Mouse (Mus musculus) kidney, postnatal 0 days (tissue): ENCODE data around the gene Oas1h. TPM values are rescaled to one million over a fixed set of nuclear protein-coding genes. Genes with fewer than 3 reads are reported as not detected.

Source experiments
- ATAC-seq: fragments of 200-750 bp; cut with Nextera tagmentation; replicated peaks from 2 replicates; pipeline ENCODE4 v1.8.0; 2017; ENCODE audit warnings: low read depth, moderate number of reproducible peaks, moderate TSS enrichment, moderate library complexity; ENCODE audit not compliant: low FRiP score
- DNase-seq: peaks from one replicate; pipeline ENCODE4 v3.0.0-alpha.2; 2016; ENCODE audit warnings: low spot score
- H3K27ac ChIP-seq: fragments of 300-500 bp; sonication (generic); 2 replicates; pipeline ENCODE4 v1.5.1; 2014; ENCODE audit warnings: mild to moderate bottlenecking
- H3K27me3 ChIP-seq: fragments of 300-500 bp; sonication (generic); 2 replicates; pipeline ENCODE4 v1.6.1; 2014; ENCODE audit warnings: low read length, mixed read lengths; ENCODE audit not compliant: insufficient read depth
- H3K36me3 ChIP-seq: fragments of 300-500 bp; sonication (generic); 2 replicates; pipeline ENCODE4 v1.6.1; 2014; ENCODE audit warnings: low read length, mixed read lengths; ENCODE audit not compliant: insufficient read depth
- H3K4me1 ChIP-seq: fragments of 300-500 bp; sonication (generic); replicated peaks from 2 replicates; pipeline ENCODE4 v1.6.1; 2014; ENCODE audit warnings: antibody characterized with exemption, low read length, mixed read lengths; ENCODE audit not compliant: insufficient read depth
- H3K4me2 ChIP-seq: fragments of 300-500 bp; sonication (generic); 2 replicates; pipeline ENCODE4 v1.6.1; 2014; ENCODE audit warnings: mild to moderate bottlenecking, low read length, moderate library complexity, mixed read lengths
- H3K4me3 ChIP-seq: fragments of 300-500 bp; sonication (generic); replicated peaks from 2 replicates; pipeline ENCODE4 v1.5.1; 2014; ENCODE audit warnings: low read depth, low read length
- H3K9ac ChIP-seq: fragments of 300-500 bp; sonication (generic); 2 replicates; pipeline ENCODE4 v1.6.1; 2014; ENCODE audit warnings: low read depth, low read length
- H3K9me3 ChIP-seq: fragments of 300-500 bp; sonication (generic); replicated peaks from 2 replicates; pipeline ENCODE4 v1.6.1; 2016; ENCODE audit warnings: low read length, inconsistent platforms, mixed read lengths
- CTCF ChIP-seq: IDR thresholded peaks from 2 replicates; pipeline ENCODE4 v1.5.1; 2016; ENCODE audit warnings: antibody characterized with exemption, low read depth, mild to moderate bottlenecking, moderate library complexity
- whole genome bisulfite sequencing: fragments of 180-500 bp; shearing (Covaris S2); extraction: QIAGEN DNeasy Blood & Tissue Kit; methylation state at CpG from one replicate; pipeline ENCODE4 v1.1.7; 2014; 5-methylcytosine and 5-hydroxymethylcytosine counted together
- polyA plus RNA-seq: library from polyadenylated mRNA; unstranded; fragments of >200 nt; fragmentation: Nextera tagmentation; extraction: Ambion mirVana; gene quantifications from 2 replicates; pipeline ENCODE4 v1.2.1, GENCODE M21; 2015

The Oas1h gene
- polyA plus RNA-seq, result 0.07 TPM in 1 of 2 replicates, not detected in the other

DNA sequence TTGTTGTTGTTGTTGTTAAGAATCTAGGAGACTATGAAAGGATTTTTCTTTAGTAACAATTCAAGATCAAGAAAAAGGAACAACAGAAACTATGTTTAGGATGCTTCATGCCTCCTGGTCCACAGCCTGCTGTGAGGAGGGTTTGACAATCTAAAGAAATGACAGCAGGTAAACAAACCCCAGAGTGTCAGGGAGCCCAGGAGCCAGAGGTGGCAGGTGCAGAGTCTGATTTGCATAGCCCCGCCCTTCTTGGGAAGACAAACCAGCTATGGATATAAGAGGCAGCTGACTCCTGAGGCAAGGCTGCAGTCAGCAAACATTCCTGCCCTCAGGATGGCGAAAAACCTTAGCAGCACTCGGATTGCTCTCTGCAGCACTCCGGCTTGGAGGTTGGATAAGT is at the start of gene Oas1h:
Gene Oas1h (plus strand): TSS at position 301 of the 400 bp plus-strand sequence.
- ATAC-seq, result no peak
- TF ChIP-seq CTCF, result no peak
- H3K27ac ChIP-seq, result no peak within 1 kb of the TSS
- H3K27me3 ChIP-seq, result no peaks in the 10 kb centered on the region
- 38% methylated on average over 4 of the region's 4 CpGs for WGBS
- H3K36me3 ChIP-seq, result no peaks in the 10 kb centered on the region
- DNase-seq, result no peak
- no peaks in the 10 kb centered on the region for H3K4me1 ChIP-seq
- H3K4me3 ChIP-seq, result no peak within 1 kb of the TSS
- H3K9ac ChIP-seq, result no peak within 1 kb of the TSS
- no peak within 1 kb of the TSS for H3K4me2 ChIP-seq
- H3K9me3 ChIP-seq, result no peaks in the 10 kb centered on the region

DNA sequence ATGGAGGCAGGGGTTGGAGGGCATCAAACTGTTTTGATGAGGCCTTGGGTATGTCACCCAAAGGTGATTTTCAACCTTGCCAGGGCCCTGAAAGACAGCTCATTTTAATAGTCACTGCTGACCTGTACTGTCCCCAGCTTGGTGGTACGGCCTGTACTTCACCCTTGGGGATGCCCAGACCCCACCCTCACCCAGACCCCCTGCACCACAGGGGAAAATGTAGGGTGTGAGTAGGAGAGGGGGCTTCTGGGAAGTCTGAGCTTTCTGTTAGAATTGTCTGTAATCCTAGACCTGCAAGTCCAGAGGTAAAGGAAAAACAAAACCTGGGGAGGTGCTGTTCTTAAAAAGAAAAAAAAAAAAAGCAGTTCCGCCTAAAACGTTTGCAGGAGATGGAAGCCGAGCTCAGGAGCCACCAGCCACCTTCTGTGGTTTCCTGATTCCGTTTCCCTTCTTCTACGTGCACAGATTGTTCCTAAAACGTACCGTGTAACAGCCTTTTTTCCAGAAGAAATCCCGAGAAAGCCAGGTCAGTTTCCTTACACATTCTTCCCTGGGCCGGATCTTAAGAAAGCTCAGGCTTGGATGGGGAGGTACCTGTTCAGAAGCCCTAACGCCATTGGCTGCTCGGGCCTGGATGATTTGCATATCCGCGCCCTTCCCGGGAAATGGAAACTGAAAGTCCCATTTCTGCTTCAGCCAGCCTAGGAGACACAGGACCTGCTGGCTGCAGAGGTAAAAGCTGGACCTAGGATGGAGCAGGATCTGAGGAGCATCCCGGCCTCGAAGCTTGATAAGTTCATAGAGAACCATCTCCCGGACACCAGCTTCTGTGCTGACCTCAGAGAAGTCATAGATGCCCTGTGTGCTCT is 49.0 kb upstream of the Oas1h start, which contains the start of gene Oas1c:
Gene Oas1c (minus strand): TSS at position 564 of the 869 bp plus-strand sequence.
- Histone ChIP-seq H3K27ac (peak within 1 kb of the TSS; percentile 87), H3K9ac (peak within 1 kb of the TSS; percentile 57), H3K36me3 (0 out of 2 replicates have a peak, but pooled peaks cover 3% of the 10 kb centered on the region), H3K9me3 (no peaks in the 10 kb centered on the region), H3K27me3 (no peaks in the 10 kb centered on the region), H3K4me2 (peak within 1 kb of the TSS; percentile 67), H3K4me1 (0 out of 2 replicates have a peak, but pooled peaks cover 6% of the 10 kb centered on the region), H3K4me3 (peak within 1 kb of the TSS; percentile 47)
- TF ChIP-seq CTCF, result no peak
- ATAC-seq (peak; percentile 90), DNase-seq (peak; percentile 97)
- 3% methylated on average over 18 of the region's 18 CpGs for WGBS

DNA sequence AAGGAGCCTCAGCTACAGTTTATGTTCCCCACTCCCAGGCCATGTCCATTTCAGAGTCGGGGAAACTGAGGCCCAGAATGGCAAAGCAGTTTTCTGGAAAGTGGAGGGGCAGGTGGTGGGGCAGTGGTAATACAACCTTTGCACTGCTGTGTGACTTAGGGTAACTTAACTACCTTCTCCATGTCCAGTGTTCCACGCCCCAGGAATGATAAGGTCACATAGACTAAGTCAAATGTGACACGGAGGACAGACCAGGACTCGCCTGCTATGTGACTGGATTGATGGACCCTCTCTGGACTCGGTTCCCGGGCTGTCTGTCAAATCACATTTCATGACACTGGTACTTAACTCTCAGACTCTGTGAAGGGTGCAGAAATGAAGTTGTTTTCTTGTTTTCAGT is 48.2 kb upstream of the Oas1h start:
- 74% methylated on average over 6 of the region's 6 CpGs for WGBS
- DNase-seq (no peak), ATAC-seq (no peak)
- no peaks in the 10 kb centered on the region for H3K27me3 ChIP-seq
- no peak overlapping the region for H3K27ac ChIP-seq
- TF ChIP-seq CTCF, result no peak
- H3K9ac ChIP-seq, result peak overlapping the region; percentile 57
- H3K9me3 ChIP-seq, result no peaks in the 10 kb centered on the region
- H3K36me3 ChIP-seq, result 0 out of 2 replicates have a peak, but pooled peaks cover 3% of the 10 kb centered on the region
- H3K4me3 ChIP-seq, result peak overlapping the region; percentile 47
- H3K4me1 ChIP-seq, result 0 out of 2 replicates have a peak, but pooled peaks cover 6% of the 10 kb centered on the region
- peak overlapping the region; percentile 67 for H3K4me2 ChIP-seq

DNA sequence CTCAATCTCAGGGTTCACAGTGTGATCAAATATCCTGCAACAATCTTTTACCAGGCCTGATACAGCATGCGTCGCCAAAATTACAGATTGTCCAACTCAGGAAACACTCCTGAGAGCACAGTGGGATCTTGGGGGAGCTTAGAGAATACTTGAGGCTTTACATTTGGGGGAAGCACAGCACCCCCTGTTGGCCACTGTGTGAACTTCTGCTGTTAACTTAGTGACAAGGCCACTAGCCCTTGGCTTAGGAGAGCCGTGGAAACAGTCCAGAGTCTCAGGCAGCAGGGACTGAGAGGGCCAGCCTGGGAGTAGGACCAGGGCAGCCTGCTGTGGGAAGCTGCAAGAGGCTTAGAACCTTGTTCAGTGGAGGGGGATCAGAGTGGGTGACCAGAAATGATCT is 45.3 kb upstream of the Oas1h start:
- DNase-seq (no peak), ATAC-seq (no peak)
- Histone ChIP-seq H3K4me2 (no peak overlapping the region), H3K4me1 (0 out of 2 replicates have a peak, but pooled peaks cover 6% of the 10 kb centered on the region), H3K4me3 (no peak overlapping the region), H3K27ac (no peak overlapping the region), H3K9me3 (no peaks in the 10 kb centered on the region), H3K36me3 (0 out of 2 replicates have a peak, but pooled peaks cover 7% of the 10 kb centered on the region), H3K27me3 (no peaks in the 10 kb centered on the region), H3K9ac (no peak overlapping the region)
- 62% methylated on average over 3 of the region's 3 CpGs for WGBS
- peak; percentile 50 for TF ChIP-seq CTCF

DNA sequence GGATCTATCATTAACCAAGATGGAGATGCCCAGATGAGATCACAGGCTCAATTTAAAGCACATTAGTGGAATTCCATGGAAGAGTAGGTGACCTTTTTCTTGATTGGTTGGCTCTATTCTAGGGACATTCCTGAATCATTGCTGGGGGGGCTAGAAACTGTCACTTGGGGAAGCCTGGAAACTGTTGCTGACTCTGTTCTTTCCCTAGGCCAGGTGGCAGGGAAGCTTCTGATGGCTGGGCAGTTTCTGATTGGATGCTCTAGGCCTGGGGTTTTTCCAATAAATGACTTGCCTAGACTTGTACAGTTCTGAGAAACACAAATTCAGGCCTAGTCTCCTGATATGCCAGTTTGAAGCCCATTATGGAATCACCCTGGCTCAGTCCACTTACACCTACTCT is 42.2 kb upstream of the Oas1h start:
- H3K4me3 ChIP-seq, result no peak overlapping the region
- no peaks in the 10 kb centered on the region for H3K9me3 ChIP-seq
- H3K4me1 ChIP-seq, result no peaks in the 10 kb centered on the region
- DNase-seq (no peak), ATAC-seq (no peak)
- no peak for TF ChIP-seq CTCF
- H3K27me3 ChIP-seq, result no peaks in the 10 kb centered on the region
- no peak overlapping the region for H3K9ac ChIP-seq
- no peak overlapping the region for H3K4me2 ChIP-seq
- H3K36me3 ChIP-seq, result 0 out of 2 replicates have a peak, but pooled peaks cover 7% of the 10 kb centered on the region
- H3K27ac ChIP-seq, result no peak overlapping the region

DNA sequence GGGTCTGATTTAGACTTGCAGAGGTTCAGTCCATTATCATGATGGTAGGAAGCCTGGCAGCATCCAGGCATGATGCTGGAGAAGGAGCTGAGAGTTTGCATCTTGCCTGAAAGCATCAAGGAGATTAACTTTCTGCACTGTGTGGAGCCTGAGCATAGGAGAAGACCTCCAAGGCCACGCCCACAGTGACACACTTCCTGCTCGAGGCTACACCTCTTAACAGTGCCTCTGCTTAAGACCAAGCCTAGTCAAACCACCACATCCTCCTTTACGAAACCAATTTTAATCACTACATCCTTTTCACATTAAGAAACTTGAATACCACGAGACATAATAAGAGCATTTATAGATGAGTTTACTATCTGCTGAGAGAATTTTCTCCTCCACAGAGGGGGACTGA is 30.2 kb upstream of the Oas1h start:
- DNase-seq (no peak), ATAC-seq (no peak)
- Histone ChIP-seq H3K4me3 (no peak overlapping the region), H3K9me3 (no peaks in the 10 kb centered on the region), H3K36me3 (no peaks in the 10 kb centered on the region), H3K4me1 (no peaks in the 10 kb centered on the region), H3K9ac (no peak overlapping the region), H3K4me2 (no peak overlapping the region), H3K27me3 (no peaks in the 10 kb centered on the region), H3K27ac (no peak overlapping the region)
- TF ChIP-seq CTCF, result no peak
- 85% methylated on average over 4 of the region's 4 CpGs for WGBS
